Mouse (Mus musculus) MEL (cell line): ENCODE data around the gene Tomm20. TPM values are rescaled to one million over a fixed set of nuclear protein-coding genes. Genes with fewer than 3 reads are reported as not detected.

Experiments used
- DNase-seq: peaks from one replicate; pipeline ENCODE4 v3.0.0; 2011; ENCODE audit warnings: low read depth, low spot score
- H3K27ac ChIP-seq: 2 replicates; pipeline ENCODE4 v1.5.1; 2012; ENCODE audit warnings: low read depth, mild to moderate bottlenecking, control low read depth, low read length, moderate library complexity; ENCODE audit not compliant: control insufficient read depth
- H3K27me3 ChIP-seq, 2 experiments: fragments of 150-350 bp in 1 of 2; sonication (generic) in 1 of 2; 2 replicates each; pipeline ENCODE4 v1.6.1; 2012; ENCODE audit warnings: low read length in 2 of 2, mild to moderate bottlenecking in 2 of 2, improper control_type of control experiment in 1 of 2, moderate library complexity in 1 of 2; ENCODE audit not compliant: insufficient read depth in 2 of 2, control insufficient read depth in 1 of 2
- H3K36me3 ChIP-seq, 2 experiments: 2 replicates each; pipeline ENCODE4 v1.6.1; 2012 to 2014; ENCODE audit warnings: low read length in 2 of 2, improper control_type of control experiment in 1 of 2, inconsistent platforms in 1 of 2, mild to moderate bottlenecking in 1 of 2; ENCODE audit not compliant: insufficient read depth in 2 of 2, control insufficient read depth in 1 of 2
- H3K4me1 ChIP-seq, 2 experiments: fragments of 150-350 bp in 1 of 2; sonication (generic) in 1 of 2; 2 replicates each; pipeline ENCODE4 v1.6.1; 2012; ENCODE audit warnings: low read length in 2 of 2, improper control_type of control experiment in 1 of 2, mild to moderate bottlenecking in 1 of 2; ENCODE audit not compliant: insufficient read depth in 2 of 2, control insufficient read depth in 1 of 2
- H3K4me3 ChIP-seq, 2 experiments: fragments of 150-350 bp in 1 of 2; sonication (generic) in 1 of 2; 2 replicates each; pipeline ENCODE4 v1.5.1; 2012; ENCODE audit warnings: low read depth in 2 of 2, low read length in 2 of 2, mild to moderate bottlenecking in 2 of 2, moderate library complexity in 2 of 2, control low read depth in 1 of 2, improper control_type of control experiment in 1 of 2; ENCODE audit not compliant: control insufficient read depth in 1 of 2, insufficient read depth in 1 of 2
- H3K79me2 ChIP-seq: 2 replicates; pipeline ENCODE4 v1.6.1; 2012; ENCODE audit warnings: mild to moderate bottlenecking, low read length, moderate library complexity; ENCODE audit not compliant: control insufficient read depth, poor library complexity, insufficient read depth
- H3K9ac ChIP-seq: 2 replicates; pipeline ENCODE4 v1.6.1; 2012; ENCODE audit warnings: low read depth, mild to moderate bottlenecking, control low read depth, low read length, moderate library complexity; ENCODE audit not compliant: control insufficient read depth, poor library complexity, severe bottlenecking
- H3K9me3 ChIP-seq: fragments of 150-350 bp; sonication (generic); replicated peaks from 2 replicates; pipeline ENCODE4 v1.6.1; 2012; ENCODE audit warnings: mild to moderate bottlenecking, low read length, improper control_type of control experiment, moderate library complexity; ENCODE audit not compliant: insufficient read depth
- CHD1 ChIP-seq: IDR thresholded peaks from 2 replicates; pipeline ENCODE4 v1.6.1; 2012; ENCODE audit warnings: low read depth, mild to moderate bottlenecking, inconsistent platforms, low read length, improper control_type of control experiment
- CTCF ChIP-seq, 3 experiments: IDR thresholded peaks in 2 of 3; conservative IDR thresholded peaks in 1 of 3; 2 replicates each; pipeline ENCODE4 v1.5.1; 2011 to 2012; ENCODE audit warnings: low read length in 3 of 3, low read depth in 2 of 3, mild to moderate bottlenecking in 2 of 3, improper control_type of control experiment in 1 of 3, inconsistent platforms in 1 of 3, mixed read lengths in 1 of 3, moderate library complexity in 1 of 3; ENCODE audit not compliant: control insufficient read depth in 1 of 3, insufficient read depth in 1 of 3, poor library complexity in 1 of 3, severe bottlenecking in 1 of 3
- E2F4 ChIP-seq: IDR thresholded peaks from 2 replicates; pipeline ENCODE4 v1.6.1; 2011; ENCODE audit warnings: low read depth, low read length, improper control_type of control experiment, borderline replicate concordance
- EP300 ChIP-seq, 2 experiments: IDR thresholded peaks; 2 replicates each; pipeline ENCODE4 v1.6.1; 2011; ENCODE audit warnings: improper control_type of control experiment in 2 of 2, low read length in 2 of 2, low read depth in 1 of 2, mild to moderate bottlenecking in 1 of 2
- ETS1 ChIP-seq: IDR thresholded peaks from 2 replicates; pipeline ENCODE4 v1.6.1; 2012; ENCODE audit warnings: low read depth, mild to moderate bottlenecking, inconsistent platforms, low read length, improper control_type of control experiment, moderate library complexity
- JUND ChIP-seq: IDR thresholded peaks from 2 replicates; pipeline ENCODE4 v1.6.1; 2011; ENCODE audit warnings: low read depth, mild to moderate bottlenecking, improper control_type of control experiment, low read length
- KAT2A ChIP-seq: conservative IDR thresholded peaks from 2 replicates; pipeline ENCODE4 v1.6.1; 2012; ENCODE audit warnings: low read depth, low read length, improper control_type of control experiment, inconsistent platforms
- MAFK ChIP-seq: IDR thresholded peaks from 2 replicates; pipeline ENCODE4 v1.6.1; 2011; ENCODE audit warnings: low read depth, mild to moderate bottlenecking, low read length, improper control_type of control experiment, borderline replicate concordance
- MAZ ChIP-seq: IDR thresholded peaks from 2 replicates; pipeline ENCODE4 v1.6.1; 2012; ENCODE audit warnings: low read depth, mild to moderate bottlenecking, inconsistent platforms, low read length, improper control_type of control experiment
- MEF2A ChIP-seq: IDR thresholded peaks from 2 replicates; pipeline ENCODE4 v1.6.1; 2014; ENCODE audit warnings: low read depth, mild to moderate bottlenecking, inconsistent platforms, low read length, improper control_type of control experiment; ENCODE audit not compliant: poor library complexity, insufficient replicate concordance, severe bottlenecking; ENCODE audit errors: extremely low read depth
- MXI1 ChIP-seq: IDR thresholded peaks from 2 replicates; pipeline ENCODE4 v1.6.1; 2011; ENCODE audit warnings: mild to moderate bottlenecking, low read depth, low read length, improper control_type of control experiment
- POLR2A ChIP-seq, 2 experiments: IDR thresholded peaks; 2 replicates each; pipeline ENCODE4 v1.6.1; 2011 to 2012; ENCODE audit warnings: low read length in 2 of 2, mild to moderate bottlenecking in 2 of 2, control low read depth in 1 of 2, improper control_type of control experiment in 1 of 2, low read depth in 1 of 2, moderate library complexity in 1 of 2; ENCODE audit not compliant: control insufficient read depth in 1 of 2, insufficient read depth in 1 of 2, poor library complexity in 1 of 2
- POLR2AphosphoS2 ChIP-seq: IDR thresholded peaks from 2 replicates; pipeline ENCODE4 v1.6.1; 2011; ENCODE audit warnings: low read length, improper control_type of control experiment
- POLR2AphosphoS5 ChIP-seq: IDR thresholded peaks from 2 replicates; pipeline ENCODE4 v1.6.1; 2012; ENCODE audit warnings: low read depth, borderline replicate concordance, mild to moderate bottlenecking, inconsistent platforms, low read length, moderate library complexity, mixed read lengths
- RCOR1 ChIP-seq: IDR thresholded peaks from 2 replicates; pipeline ENCODE4 v1.6.1; 2012; ENCODE audit warnings: low read depth, mild to moderate bottlenecking, inconsistent platforms, low read length, improper control_type of control experiment
- TAL1 ChIP-seq: IDR thresholded peaks from 2 replicates; pipeline ENCODE4 v1.6.1; 2012; ENCODE audit warnings: mild to moderate bottlenecking, inconsistent platforms, low read length, moderate library complexity, mixed read lengths
- TCF12 ChIP-seq: IDR thresholded peaks from 2 replicates; pipeline ENCODE4 v1.6.1; 2014; ENCODE audit warnings: low read depth, mild to moderate bottlenecking, inconsistent platforms, low read length, improper control_type of control experiment, moderate library complexity
- UBTF ChIP-seq: IDR thresholded peaks from 2 replicates; pipeline ENCODE4 v1.6.1; 2012; ENCODE audit warnings: low read depth, mild to moderate bottlenecking, inconsistent platforms, low read length, improper control_type of control experiment, moderate library complexity, borderline replicate concordance; ENCODE audit not compliant: insufficient read depth
- ZC3H11A ChIP-seq: IDR thresholded peaks from 2 replicates; pipeline ENCODE4 v1.6.1; 2012; ENCODE audit warnings: low read depth, mild to moderate bottlenecking, inconsistent platforms, low read length, improper control_type of control experiment
- ZKSCAN1 ChIP-seq: IDR thresholded peaks from 2 replicates; pipeline ENCODE4 v1.6.1; 2012; ENCODE audit warnings: low read depth, mild to moderate bottlenecking, inconsistent platforms, low read length, improper control_type of control experiment, moderate library complexity
- ZNF384 ChIP-seq: IDR thresholded peaks from 2 replicates; pipeline ENCODE4 v1.6.1; 2012; ENCODE audit warnings: low read depth, mild to moderate bottlenecking, inconsistent platforms, low read length, improper control_type of control experiment
- polyA plus RNA-seq, 2 experiments: library from polyadenylated mRNA; stranded (reverse) in 1 of 2; unstranded in 1 of 2; fragments of >175 nt in 1 of 2; fragments of >200 nt in 1 of 2; gene quantifications; 2 replicates each; pipeline versions ENCODE4 v1.2.1 to v1.2.4; 2012; ENCODE audit warnings: low replicate concordance in 2 of 2, low read depth in 1 of 2; ENCODE audit not compliant: insufficient read length in 2 of 2, insufficient read depth in 1 of 2, missing spikeins in 1 of 2
- total RNA-seq: library from RNA; depleted of rRNA; stranded (reverse); fragments of 300-350 nt; gene quantifications from 2 replicates; pipeline ENCODE4 v1.2.3, GENCODE M21; 2012

Tomm20 gene
- total and polyA plus RNA-seq, 3 experiments, result 676 to 886 TPM; not detected in 1

GRCm38 (mm10) chr8:126970579-126971313 lies 25.1 kb upstream of the Tomm20 start, which contains the start of gene Rbm34 (continued):
- peak; percentile 98 for TF ChIP-seq MXI1
- TF ChIP-seq EP300 (IDR thresholded peaks at IDR 0.05; ENCODE audit: low read depth in 1 of 2, low read length in 2 of 2), result no peak; a peak in 1 of 4 replicates
- TF ChIP-seq JUND, result no peak

DNA sequence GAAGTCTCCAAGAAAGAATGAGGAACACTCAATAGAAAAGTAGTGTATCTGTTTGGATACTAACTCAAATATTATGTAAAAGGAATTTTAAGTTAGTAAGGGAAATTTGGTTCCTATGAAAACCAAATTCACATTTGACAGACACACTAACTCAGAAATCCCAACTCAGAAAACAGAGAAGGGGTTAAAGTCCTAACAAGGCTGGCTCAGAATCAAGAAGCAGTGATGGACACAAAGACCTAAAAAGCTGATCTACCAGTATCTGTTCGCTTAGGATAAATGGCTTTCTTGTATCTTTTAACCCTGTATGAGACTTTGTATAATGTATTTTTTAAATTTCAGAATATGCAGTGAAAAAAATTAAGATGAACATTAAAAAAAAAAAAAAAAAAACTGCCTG lies 23.9 kb upstream of the Tomm20 start:
- Histone ChIP-seq H3K9ac (no peak overlapping the region), H3K27ac (no peak overlapping the region), H3K27me3 (no peaks in the 10 kb centered on the region), H3K79me2 (peaks cover 24% of the 10 kb centered on the region), H3K9me3 (no peaks in the 10 kb centered on the region), H3K36me3 (peaks cover 7 to 9% of the 10 kb centered on the region in 2 experiments), H3K4me3 (peak overlapping the region in 1 of 2 experiments; percentile 16; a peak in 1 of 4 replicates), H3K4me1 (peaks cover 4 to 6% of the 10 kb centered on the region in 2 experiments; a peak in 3 of 4 replicates)
- TF ChIP-seq MEF2A (no peak), MAZ (no peak), TAL1 (no peak), E2F4 (no peak), UBTF (no peak), RCOR1 (no peak), MAFK (no peak), JUND (no peak), ETS1 (no peak), ZC3H11A (no peak), MXI1 (no peak), ZNF384 (no peak), POLR2AphosphoS5 (no peak), CHD1 (no peak), ZKSCAN1 (no peak), CTCF (IDR thresholded peaks at IDR 0.05 in 2 of 3, conservative IDR thresholded peaks at IDR 0.05 in 1 of 3; ENCODE audit: control insufficient read depth in 1 of 3, insufficient read depth in 1 of 3, low read depth in 2 of 3, low read length in 3 of 3, poor library complexity in 1 of 3, severe bottlenecking in 1 of 3) (no peak), POLR2A (IDR thresholded peaks at IDR 0.05; ENCODE audit: control insufficient read depth in 1 of 2, insufficient read depth in 1 of 2, low read depth in 1 of 2, low read length in 2 of 2, poor library complexity in 1 of 2) (no peak), KAT2A (no peak), POLR2AphosphoS2 (no peak), TCF12 (no peak)
- DNase-seq, result no peak
